Mouse (Mus musculus) lung, embryonic 14.5 days (tissue): ENCODE measurements at regions not wholly inside any gene's neighbourhood (a gene's known extent, or its start where the extent isn't known, plus 50 kb on each side); places are given as distances from the start of the nearest gene placed in this dataset.
"Not testable (repeated sequence)": the region's sequence is repeated elsewhere in the genome, so short reads cannot be mapped to it uniquely, and the experiment has no call there.

Source experiments
- ATAC-seq: fragments of 200-750 bp; cut with Nextera tagmentation; 2 replicates; pipeline ENCODE4 v1.8.0; 2017; ENCODE audit warnings: mild to moderate bottlenecking, moderate TSS enrichment, moderate library complexity; ENCODE audit not compliant: insufficient read depth
- DNase-seq: peaks from one replicate; pipeline ENCODE4 v3.0.0-alpha.2; 2015
- H3K27ac ChIP-seq: fragments of 300-500 bp; sonication (generic); 2 replicates; pipeline ENCODE4 v1.5.1; 2014; ENCODE audit warnings: low read depth, mild to moderate bottlenecking, moderate library complexity
- H3K27me3 ChIP-seq: fragments of 300-500 bp; sonication (generic); 2 replicates; pipeline ENCODE4 v1.6.1; 2014; ENCODE audit warnings: low read length, control low read depth; ENCODE audit not compliant: insufficient read depth
- H3K36me3 ChIP-seq: fragments of 300-500 bp; sonication (generic); 2 replicates; pipeline ENCODE4 v1.6.1; 2014; ENCODE audit warnings: control low read depth; ENCODE audit not compliant: insufficient read depth
- H3K4me1 ChIP-seq: fragments of 300-500 bp; sonication (generic); 2 replicates; pipeline ENCODE4 v1.6.1; 2014; ENCODE audit warnings: antibody characterized with exemption, control low read depth; ENCODE audit not compliant: insufficient read depth
- H3K4me2 ChIP-seq: fragments of 300-500 bp; sonication (generic); 2 replicates; pipeline ENCODE4 v1.6.1; 2014; ENCODE audit warnings: mild to moderate bottlenecking
- H3K4me3 ChIP-seq: fragments of 300-500 bp; sonication (generic); 2 replicates; pipeline ENCODE4 v1.5.1; 2014; ENCODE audit warnings: low read depth, low read length
- H3K9ac ChIP-seq: fragments of 300-500 bp; sonication (generic); 2 replicates; pipeline ENCODE4 v1.6.1; 2014
- H3K9me3 ChIP-seq: fragments of 300-500 bp; sonication (generic); 2 replicates; pipeline ENCODE4 v1.6.1; 2016; ENCODE audit warnings: low read depth, low read length, control low read depth
- CTCF ChIP-seq: IDR thresholded peaks from 2 replicates; pipeline ENCODE4 v1.5.1; 2016; ENCODE audit warnings: antibody characterized with exemption, low read depth
- WGBS: fragments of 180-500 bp; shearing (Covaris S2); extraction: QIAGEN DNeasy Blood & Tissue Kit; methylation state at CpG from one replicate; pipeline ENCODE4 v1.1.7; 2014; 5-methylcytosine and 5-hydroxymethylcytosine counted together

DNA sequence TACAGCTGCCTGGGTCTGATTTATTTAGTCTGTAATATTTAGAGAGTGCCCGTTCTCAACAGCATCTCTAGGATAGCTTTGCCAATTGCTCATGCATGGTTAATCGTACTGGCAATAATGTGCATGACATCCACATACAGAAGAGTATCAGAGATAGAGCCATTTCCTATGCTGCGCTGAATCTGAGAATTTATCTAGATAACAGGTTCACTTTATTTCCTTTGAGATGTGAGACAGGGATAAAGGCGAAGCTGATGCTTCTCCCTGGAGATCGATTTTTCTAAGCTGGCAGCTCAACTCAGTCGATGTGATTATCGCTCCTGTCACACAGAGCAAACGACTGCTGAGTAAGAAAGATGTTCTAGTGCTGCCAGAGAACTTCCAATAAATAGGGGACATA is 416.7 kb upstream of the Oprm1 start:
- 76% methylated on average over 8 of the region's 8 CpGs for WGBS
- Histone ChIP-seq H3K9ac (no peak overlapping the region), H3K36me3 (no peaks in the 10 kb centered on the region), H3K9me3 (no peaks in the 10 kb centered on the region), H3K27me3 (no peaks in the 10 kb centered on the region), H3K4me1 (no peaks in the 10 kb centered on the region), H3K4me2 (no peak overlapping the region), H3K27ac (no peak overlapping the region), H3K4me3 (no peak overlapping the region)
- TF ChIP-seq CTCF = no peak
- no peak for DNase-seq
- ATAC-seq = no peak

DNA sequence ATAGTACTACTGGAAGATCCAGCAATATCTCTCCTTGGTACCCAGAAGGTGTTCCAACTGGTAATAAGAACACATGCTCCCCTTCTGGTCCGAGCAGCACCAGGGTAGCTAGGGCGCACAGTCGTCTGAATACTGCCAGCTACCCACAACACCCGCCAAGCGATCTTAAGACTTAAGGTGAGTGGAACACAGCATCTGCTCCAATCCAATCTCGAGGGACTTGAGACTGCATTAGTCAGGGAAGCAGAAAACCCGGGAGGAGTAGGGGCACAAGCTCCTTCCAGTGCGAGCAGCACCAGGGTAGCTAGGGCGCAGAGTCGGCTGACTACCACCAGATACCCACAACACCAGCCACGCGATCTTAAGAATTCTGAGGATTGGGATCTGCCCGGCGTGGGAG is 409.1 kb upstream of the Oprm1 start:
- WGBS = 86% methylated on average over 14 of the region's 14 CpGs
- not testable (repeated sequence) for H3K27ac ChIP-seq

DNA sequence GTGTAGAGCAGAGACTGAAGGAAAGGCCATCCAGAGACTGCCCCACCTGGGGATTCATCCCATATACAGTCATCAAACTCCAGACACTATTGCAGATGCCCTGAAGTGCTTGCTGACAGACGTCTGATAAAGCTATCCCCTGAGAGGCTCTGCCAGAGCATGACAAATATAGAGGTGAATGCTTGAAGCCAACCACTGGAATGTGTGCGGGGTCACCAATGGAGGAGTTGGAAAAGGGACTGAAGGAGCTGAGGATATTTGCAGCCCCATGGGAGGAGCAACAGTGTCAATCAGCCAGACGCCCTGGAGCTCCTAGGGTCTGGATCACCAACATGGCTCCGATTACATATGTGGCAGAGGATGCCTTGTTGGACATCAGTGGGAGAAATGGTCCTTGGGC is 392.1 kb upstream of the Oprm1 start:
- no peaks in the 10 kb centered on the region for H3K4me1 ChIP-seq
- H3K9ac ChIP-seq = no peak overlapping the region
- TF ChIP-seq CTCF = no peak
- H3K27me3 ChIP-seq = no peaks in the 10 kb centered on the region
- no peaks in the 10 kb centered on the region for H3K9me3 ChIP-seq
- no peak overlapping the region for H3K4me2 ChIP-seq
- no peak overlapping the region for H3K4me3 ChIP-seq
- no peak overlapping the region for H3K27ac ChIP-seq
- DNase-seq = no peak
- ATAC-seq = no peak
- H3K36me3 ChIP-seq = no peaks in the 10 kb centered on the region
- 51% methylated on average over 4 of the region's 4 CpGs for WGBS

More for the DNA sequence above, 409.1 kb upstream of the Oprm1 start:
- H3K9ac ChIP-seq, H3K9me3 ChIP-seq, H3K4me3 ChIP-seq, H3K27me3 ChIP-seq, H3K4me1 ChIP-seq, ATAC-seq, DNase-seq, H3K4me2 ChIP-seq, H3K36me3 ChIP-seq: not testable (repeated sequence)

DNA sequence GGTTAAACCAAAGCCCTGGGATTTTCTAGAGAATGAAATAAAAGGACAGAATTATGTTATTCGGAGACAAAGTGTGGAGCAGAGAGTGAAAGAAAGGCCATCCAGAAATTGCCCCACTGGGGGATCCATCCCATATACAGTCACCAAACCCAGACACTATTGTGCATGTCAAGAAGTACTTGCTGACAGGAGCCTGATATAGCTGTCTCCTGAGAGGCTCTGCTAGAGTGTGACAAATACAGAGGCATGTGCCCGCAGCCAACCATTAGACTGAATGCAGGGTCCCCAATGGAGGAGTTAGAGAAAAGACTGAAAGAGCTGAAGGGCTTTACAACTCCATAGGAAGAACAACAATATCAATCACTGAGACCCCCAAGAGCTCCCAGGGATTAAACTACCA is 386.6 kb upstream of the Oprm1 start:
- ATAC-seq (no peak), DNase-seq (no peak)
- no peaks in the 10 kb centered on the region for H3K9me3 ChIP-seq
- no peak overlapping the region for H3K9ac ChIP-seq
- H3K4me2 ChIP-seq = no peak overlapping the region
- no peak overlapping the region for H3K4me3 ChIP-seq
- no peaks in the 10 kb centered on the region for H3K4me1 ChIP-seq
- 94% methylated on average over 2 of the region's 2 CpGs for WGBS
- H3K27me3 ChIP-seq = no peaks in the 10 kb centered on the region
- no peak overlapping the region for H3K27ac ChIP-seq
- no peaks in the 10 kb centered on the region for H3K36me3 ChIP-seq
- no peak for TF ChIP-seq CTCF

DNA sequence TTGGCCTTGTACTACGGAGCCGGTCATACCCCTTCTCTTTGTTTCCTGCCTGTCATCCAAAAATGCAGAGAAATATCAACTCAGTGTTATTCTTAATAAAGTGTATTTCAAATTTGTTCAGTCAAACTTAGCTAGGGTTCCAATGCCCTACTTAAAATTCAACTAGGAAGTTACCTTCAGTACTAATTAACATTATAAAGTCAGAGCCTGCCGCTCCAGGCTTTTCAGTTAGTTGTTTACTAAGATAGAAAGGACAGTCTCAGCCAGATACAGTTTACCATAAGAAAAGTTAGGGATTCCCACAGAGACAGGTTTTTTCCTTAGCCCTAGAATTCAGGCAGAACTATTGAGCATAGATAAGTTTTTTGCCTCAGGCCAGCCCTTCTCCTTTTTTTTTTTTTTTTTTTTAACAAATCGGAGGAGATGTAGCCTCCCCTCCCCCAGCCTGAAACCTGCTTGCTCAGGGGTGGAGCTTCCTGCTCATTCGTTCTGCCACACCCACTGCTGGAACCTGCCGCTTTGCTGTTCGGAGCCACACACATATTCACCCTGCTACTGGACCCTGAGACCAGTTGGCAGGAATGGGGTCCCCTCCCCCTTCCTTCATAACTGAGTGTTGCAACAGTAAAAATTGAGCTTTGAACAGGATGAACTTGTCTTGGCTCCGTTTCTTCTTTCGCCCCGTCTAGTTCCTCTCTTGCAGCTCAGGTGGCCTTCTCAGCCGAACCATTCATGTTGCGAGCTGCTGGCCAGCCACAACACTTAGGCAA is 340.8 kb upstream of the Oprm1 start:
- H3K4me2 ChIP-seq, H3K36me3 ChIP-seq, H3K27me3 ChIP-seq, H3K9me3 ChIP-seq, H3K27ac ChIP-seq, H3K4me1 ChIP-seq, H3K4me3 ChIP-seq, H3K9ac ChIP-seq, DNase-seq, ATAC-seq: not testable (repeated sequence)
- 78% methylated on average over 12 of the region's 12 CpGs for WGBS

DNA sequence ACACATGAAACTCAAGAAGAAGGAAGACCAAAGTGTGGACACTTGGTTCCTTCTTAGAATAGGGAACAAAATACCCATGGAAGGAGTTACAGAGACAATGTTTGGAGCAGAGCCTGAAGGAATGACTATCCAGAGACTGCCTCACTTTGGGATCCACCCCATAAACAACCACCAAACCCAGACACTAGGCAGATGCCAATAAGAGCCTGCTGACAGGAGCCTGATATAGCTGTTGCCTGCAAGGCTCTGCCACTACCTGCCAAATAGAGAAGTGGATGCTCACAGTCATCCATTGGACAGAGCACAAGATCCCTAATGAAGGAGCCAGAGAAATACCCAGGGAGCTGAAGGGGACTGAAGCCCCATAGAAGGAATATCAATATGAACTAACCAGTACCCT is 340.1 kb upstream of the Oprm1 start:
- not testable (repeated sequence) for DNase-seq, H3K27me3 ChIP-seq, H3K4me2 ChIP-seq, H3K4me3 ChIP-seq, H3K4me1 ChIP-seq, H3K27ac ChIP-seq, H3K9me3 ChIP-seq, ATAC-seq, H3K9ac ChIP-seq, H3K36me3 ChIP-seq

DNA sequence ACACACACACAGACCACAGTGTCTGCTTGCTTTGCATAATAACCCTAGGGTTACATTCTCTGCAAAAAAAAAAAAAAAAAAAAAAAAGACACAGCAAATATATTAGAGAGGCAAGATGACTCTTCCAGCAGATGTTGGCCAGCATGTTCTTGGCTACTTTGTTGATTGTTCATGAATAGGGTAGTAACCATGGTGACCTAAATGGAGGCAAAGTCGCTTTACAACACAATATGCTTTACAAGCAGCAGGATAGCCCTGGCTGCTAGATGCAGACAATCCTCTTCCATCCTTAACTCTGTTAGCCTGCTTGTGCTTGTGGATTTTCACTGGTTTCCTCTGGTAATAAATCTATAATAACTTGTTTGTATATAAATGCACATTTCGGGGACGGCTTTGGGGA is 292.5 kb upstream of the Oprm1 start:
- WGBS = 73% methylated on average over 3 of the region's 3 CpGs
- no peak overlapping the region for H3K27ac ChIP-seq
- no peak for DNase-seq
- no peaks in the 10 kb centered on the region for H3K36me3 ChIP-seq
- no peak overlapping the region for H3K9ac ChIP-seq
- no peak for ATAC-seq
- no peak overlapping the region for H3K4me2 ChIP-seq
- no peak overlapping the region for H3K4me3 ChIP-seq
- H3K27me3 ChIP-seq = no peaks in the 10 kb centered on the region
- no peaks in the 10 kb centered on the region for H3K4me1 ChIP-seq
- no peaks in the 10 kb centered on the region for H3K9me3 ChIP-seq
- TF ChIP-seq CTCF = no peak

DNA sequence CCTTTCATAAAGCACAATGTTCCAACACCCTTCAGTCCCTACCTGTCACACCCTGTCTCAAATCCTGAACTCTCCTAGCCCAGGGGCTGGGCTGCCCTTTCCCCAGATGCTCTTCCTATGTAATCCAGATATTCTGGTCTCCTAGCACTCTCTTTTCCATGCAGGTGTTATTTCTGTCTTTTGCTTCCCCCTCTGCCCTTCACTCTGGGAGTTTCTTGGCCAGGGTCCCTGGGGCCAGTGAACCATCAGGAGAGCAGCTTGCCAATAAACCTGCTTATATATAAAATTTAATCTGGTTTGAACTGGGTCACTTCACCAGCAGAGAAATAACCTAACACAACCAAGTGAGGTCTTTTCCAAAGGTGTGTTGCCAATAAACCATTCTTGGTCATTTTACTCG is 278.0 kb upstream of the Oprm1 start:
- Histone ChIP-seq H3K4me2 (no peak overlapping the region), H3K27me3 (no peaks in the 10 kb centered on the region), H3K4me1 (no peaks in the 10 kb centered on the region), H3K9ac (no peak overlapping the region), H3K4me3 (no peak overlapping the region), H3K27ac (no peak overlapping the region), H3K36me3 (no peaks in the 10 kb centered on the region), H3K9me3 (no peaks in the 10 kb centered on the region)
- DNase-seq (no peak), ATAC-seq (no peak)
- WGBS = 83% methylated on average over 1 of the region's 1 CpGs
- no peak for TF ChIP-seq CTCF
